Mouse (Mus musculus): ENCODE measurements at regions not wholly inside any gene's neighbourhood (a gene's known extent, or its start where the extent isn't known, plus 50 kb on each side); places are given as distances from the start of the nearest gene placed in this dataset.

DNA sequence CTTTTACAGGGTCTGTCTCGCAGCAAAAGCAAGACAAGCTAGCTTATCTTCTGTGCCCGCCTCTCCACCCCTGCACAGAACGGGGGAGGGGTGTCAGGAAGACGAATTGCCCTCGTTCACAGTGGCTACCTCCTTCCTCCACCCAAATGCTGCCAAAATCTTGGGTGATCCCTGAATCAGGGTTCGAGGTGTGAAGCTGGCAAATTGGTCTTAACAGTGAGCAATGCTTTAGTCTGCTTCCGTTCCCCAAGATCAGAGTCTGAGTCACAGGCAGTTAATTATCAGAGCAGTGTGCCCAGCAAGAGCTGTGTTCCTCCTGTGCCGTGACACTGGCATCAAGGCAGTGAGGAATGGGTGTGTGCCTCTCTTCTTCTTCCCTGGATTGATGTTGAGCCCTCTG, 58.4 kb upstream of the Selenok start:
- TF ChIP-seq USF1 (IDR thresholded peaks at IDR 0.05; ENCODE audit: low read depth, low read length) (no peak), CTCF (conservative IDR thresholded peaks at IDR 0.05 in 1 of 2, IDR thresholded peaks at IDR 0.05 in 1 of 2; ENCODE audit: low read depth in 2 of 2, low read length in 2 of 2) (no peak), TCF12 (IDR thresholded peaks at IDR 0.05; ENCODE audit: low read depth, low read length) (no peak), UBTF (IDR thresholded peaks at IDR 0.05; ENCODE audit: low read depth, low read length) (no peak), ZNF384 (IDR thresholded peaks at IDR 0.05; ENCODE audit: low read depth, low read length) (no peak), MEF2A (IDR thresholded peaks at IDR 0.05; ENCODE audit: borderline replicate concordance, low read depth, low read length) (no peak), SIN3A (IDR thresholded peaks at IDR 0.05; ENCODE audit: low read length) (no peak), E2F4 (IDR thresholded peaks at IDR 0.05; ENCODE audit: insufficient replicate concordance, low read depth, low read length) (no peak), EP300 (IDR thresholded peaks at IDR 0.05; ENCODE audit: low read length) (no peak)
